Mouse (Mus musculus) ovary, adult 18-20 months (tissue): ENCODE results near the gene Nipsnap2.
"Not testable (repeated sequence)": the region's sequence is repeated elsewhere in the genome, so short reads cannot be mapped to it uniquely, and the experiment has no call there.

Experiments used
- DNase-seq: peaks from one replicate; pipeline ENCODE4 v3.0.0; 2022; ENCODE audit warnings: low spot score, mixed read lengths

Gene Nipsnap2

GRCm38 (mm10) chr5:129724834-129725773 lies at the start of gene Nipsnap2:
Gene Nipsnap2 (plus strand): TSS chr5:129725063.
- peak; percentile 85 for DNase-seq

- not testable (repeated sequence) for DNase-seq
These were observed 39.7 kb upstream of the Nipsnap2 start for GRCm38 (mm10) chr5:129685141-129685540.

GRCm38 (mm10) chr5:129687621-129688020 lies 37.2 kb upstream of the Nipsnap2 start:
- peak; percentile 68 for DNase-seq

GRCm38 (mm10) chr5:129690528-129690927 lies 34.3 kb upstream of the Nipsnap2 start:
- DNase-seq: no peak

- no peak for DNase-seq
These were observed 24.4 kb upstream of the Nipsnap2 start for GRCm38 (mm10) chr5:129700506-129700905.

- DNase-seq: no peak
These were observed 23.2 kb upstream of the Nipsnap2 start for GRCm38 (mm10) chr5:129701706-129702105.

GRCm38 (mm10) chr5:129703368-129703767 lies 21.5 kb upstream of the Nipsnap2 start:
- no peak for DNase-seq

GRCm38 (mm10) chr5:129708412-129708811 lies 16.5 kb upstream of the Nipsnap2 start, which contains the start of gene Sept14:
Gene Sept14 (minus strand): TSS chr5:129708512.
- DNase-seq: no peak

GRCm38 (mm10) chr5:129715326-129715861 lies 9.5 kb upstream of the Nipsnap2 start, which contains the start of gene Mrps17:
Gene Mrps17 (plus strand): TSS chr5:129715497.
- peak; percentile 89 for DNase-seq

GRCm38 (mm10) chr5:129717016-129717415 lies 7.8 kb upstream of the Nipsnap2 start:
- DNase-seq: no peak

GRCm38 (mm10) chr5:129720176-129720575 lies 4.7 kb upstream of the Nipsnap2 start:
- no peak for DNase-seq

- DNase-seq: no peak
These were observed 595 bp upstream of the Nipsnap2 start for GRCm38 (mm10) chr5:129724268-129724667.

- DNase-seq: no peak
These were observed 1.0 kb downstream of the Nipsnap2 start for GRCm38 (mm10) chr5:129725774-129726392.

- no peak for DNase-seq
These were observed 1.9 kb downstream of the Nipsnap2 start for GRCm38 (mm10) chr5:129726784-129727183.

- no peak for DNase-seq
These were observed 4.4 kb downstream of the Nipsnap2 start for GRCm38 (mm10) chr5:129729286-129729685.

GRCm38 (mm10) chr5:129730344-129730743 lies 5.5 kb downstream of the Nipsnap2 start:
- DNase-seq: no peak

GRCm38 (mm10) chr5:129731021-129731420 lies 6.2 kb downstream of the Nipsnap2 start:
- DNase-seq: no peak

- DNase-seq: no peak
These were observed 16.1 kb downstream of the Nipsnap2 start for GRCm38 (mm10) chr5:129740976-129741375.

GRCm38 (mm10) chr5:129742903-129743488 lies 18.1 kb downstream of the Nipsnap2 start:
- DNase-seq: no peak

- no peak for DNase-seq
These were observed 19.2 kb downstream of the Nipsnap2 start for GRCm38 (mm10) chr5:129744050-129744449.

GRCm38 (mm10) chr5:129756886-129757285 lies 32.0 kb downstream of the Nipsnap2 start:
- no peak for DNase-seq

- DNase-seq: no peak
These were observed 35.1 kb downstream of the Nipsnap2 start for GRCm38 (mm10) chr5:129759929-129760480.
